Mouse (Mus musculus): ENCODE measurements around the gene Atg9a.

GRCm38 (mm10) chr1:75138448-75138847 is 53.5 kb downstream of the Atg9a start:
- TF ChIP-seq CTCF (IDR thresholded peaks at IDR 0.05; ENCODE audit: borderline replicate concordance, insufficient read depth, low read depth, low read length): no peak
- TF ChIP-seq POLR2A (IDR thresholded peaks at IDR 0.05; ENCODE audit: borderline replicate concordance, insufficient read depth, low read length): no peak

Measured in cerebellum, adult 2 months (tissue).